Mouse (Mus musculus): Measurements from ENCODE around the gene Tmem131l. TPM values are rescaled to one million over a fixed set of nuclear protein-coding genes. Genes with fewer than 3 reads are reported as not detected.
A peak's percentile ranks its signal among the peaks of the same experiment; 100 is the strongest.

Tmem131l gene
- polyA plus RNA-seq, 1 experiment from 2014 or later = 43.0 TPM

- H3K27me3 ChIP-seq (replicated peaks) = no peaks in the 10 kb centered on the region
- H3K4me2 ChIP-seq = no peak overlapping the region
- ATAC-seq (ENCODE audit: low FRiP score) = no peak
- H3K4me1 ChIP-seq = peaks cover 48% of the 10 kb centered on the region
- no peak overlapping the region for H3K4me3 ChIP-seq (replicated peaks)
- H3K36me3 ChIP-seq = no peaks in the 10 kb centered on the region
- H3K9ac ChIP-seq (replicated peaks) = no peak overlapping the region
- H3K27ac ChIP-seq (replicated peaks) = 0 out of 2 replicates have a peak overlapping the region, but pooled peaks have one; percentile 11
- H3K9me3 ChIP-seq (replicated peaks) = no peaks in the 10 kb centered on the region
- 32% methylated on average over 6 of the region's 6 CpGs for WGBS
Observed at GRCm38 (mm10) chr3:83985426-83985825, 54.5 kb downstream of the Tmem131l start.

DNA sequence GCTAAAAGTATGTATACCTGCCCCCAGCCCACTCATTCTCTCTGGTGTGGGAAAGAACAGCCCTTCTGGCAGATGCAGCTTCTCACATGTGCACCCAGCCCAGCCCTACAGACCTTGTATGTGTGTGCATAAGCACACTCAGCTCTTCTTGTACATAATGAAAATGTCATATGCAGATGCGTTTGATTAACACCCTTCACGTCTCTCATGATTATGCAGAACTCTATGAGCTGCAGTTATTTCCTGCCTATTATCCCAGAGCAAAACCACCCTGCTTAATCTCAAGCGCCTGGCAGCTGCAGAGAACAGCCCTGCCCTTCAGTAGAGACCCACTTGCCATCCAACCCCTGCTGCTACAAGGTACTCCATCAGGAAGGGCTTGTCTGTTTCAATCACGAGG lies 55.6 kb downstream of the Tmem131l start:
- no peak overlapping the region for H3K9ac ChIP-seq (replicated peaks)
- 43% methylated on average over 4 of the region's 4 CpGs for WGBS
- ATAC-seq (ENCODE audit: low FRiP score) = no peak
- H3K27me3 ChIP-seq (replicated peaks) = no peaks in the 10 kb centered on the region
- no peak overlapping the region; the same call in 1 of the 2 replicates for H3K27ac ChIP-seq (replicated peaks)
- H3K9me3 ChIP-seq (replicated peaks) = no peaks in the 10 kb centered on the region
- H3K4me2 ChIP-seq = no peak overlapping the region
- no peak overlapping the region for H3K4me3 ChIP-seq (replicated peaks)
- no peaks in the 10 kb centered on the region for H3K36me3 ChIP-seq
- H3K4me1 ChIP-seq = peaks cover 59% of the 10 kb centered on the region

DNA sequence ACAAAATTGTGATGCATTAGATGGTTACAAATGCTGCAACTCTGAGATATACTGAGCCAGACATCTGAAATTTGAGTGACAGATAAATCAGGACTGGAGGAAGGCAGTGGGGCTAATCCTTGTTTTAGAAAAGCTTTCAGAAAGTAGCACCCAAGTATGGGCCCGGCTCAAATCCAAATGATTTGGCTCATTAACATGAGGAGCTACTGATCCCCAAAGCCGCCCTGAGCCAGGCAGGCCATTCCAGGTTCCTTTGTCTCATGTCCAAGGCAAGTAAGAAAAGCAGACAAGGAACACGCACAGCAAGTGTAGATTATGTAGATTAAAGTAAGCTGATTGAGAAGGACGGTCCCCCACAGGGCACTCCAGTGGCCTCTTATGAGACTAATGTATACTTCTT lies 57.2 kb downstream of the Tmem131l start:
- Histone ChIP-seq H3K4me3 (replicated peaks) (no peak overlapping the region), H3K9me3 (replicated peaks) (no peaks in the 10 kb centered on the region), H3K27me3 (replicated peaks) (no peaks in the 10 kb centered on the region), H3K27ac (replicated peaks) (no peak overlapping the region), H3K4me2 (no peak overlapping the region), H3K4me1 (peaks cover 71% of the 10 kb centered on the region), H3K9ac (replicated peaks) (no peak overlapping the region), H3K36me3 (no peaks in the 10 kb centered on the region)
- no peak for ATAC-seq (ENCODE audit: low FRiP score)
- WGBS = 59% methylated on average over 4 of the region's 4 CpGs

DNA sequence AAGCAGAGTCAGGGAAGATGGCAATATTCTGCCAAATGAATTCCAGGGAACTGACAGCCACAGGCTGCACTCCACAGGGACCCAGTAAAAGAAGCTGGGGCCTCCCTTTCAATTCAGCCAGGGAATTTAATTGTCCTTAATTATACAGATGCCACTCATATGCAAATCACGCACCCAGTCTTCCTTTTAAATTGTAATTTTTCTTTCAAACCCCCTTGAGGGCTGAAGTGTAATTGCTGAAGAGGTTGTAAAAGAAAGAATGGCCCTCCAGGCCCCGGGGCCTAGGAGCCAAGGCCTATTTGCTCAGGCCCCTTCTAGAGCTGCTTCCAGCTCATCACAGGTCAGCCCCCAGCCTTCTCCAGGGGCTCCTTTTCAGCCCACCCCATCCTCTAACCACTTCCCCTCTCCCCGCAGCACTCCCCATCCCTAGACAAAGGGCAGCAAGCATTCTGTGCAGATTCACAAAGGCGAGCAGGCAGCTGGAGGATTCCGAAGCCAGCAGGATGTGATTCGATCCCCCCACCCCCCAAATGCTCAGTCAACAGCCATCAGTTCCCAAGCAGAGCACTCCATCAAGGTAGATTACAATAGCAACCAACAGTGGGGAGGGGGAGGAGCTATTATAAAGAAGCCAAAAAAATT lies 59.6 kb downstream of the Tmem131l start:
- Histone ChIP-seq H3K4me1 (peaks cover 59% of the 10 kb centered on the region), H3K4me2 (peak overlapping the region; percentile 32), H3K9me3 (replicated peaks) (no peaks in the 10 kb centered on the region), H3K4me3 (replicated peaks) (no peak overlapping the region), H3K27ac (replicated peaks) (peak overlapping the region; percentile 84), H3K27me3 (replicated peaks) (no peaks in the 10 kb centered on the region), H3K36me3 (no peaks in the 10 kb centered on the region), H3K9ac (replicated peaks) (0 out of 2 replicates have a peak overlapping the region, but pooled peaks have one; percentile 14)
- peak; percentile 74 for ATAC-seq (ENCODE audit: low FRiP score)
- WGBS = 4% methylated on average over 6 of the region's 6 CpGs

- H3K36me3 ChIP-seq = no peaks in the 10 kb centered on the region
- H3K27me3 ChIP-seq (replicated peaks) = no peaks in the 10 kb centered on the region
- H3K4me1 ChIP-seq = peaks cover 54% of the 10 kb centered on the region
- no peaks in the 10 kb centered on the region for H3K9me3 ChIP-seq (replicated peaks)
- H3K27ac ChIP-seq (replicated peaks) = no peak overlapping the region; the same call in 1 of the 2 replicates
- H3K9ac ChIP-seq (replicated peaks) = no peak overlapping the region
- 74% methylated on average over 4 of the region's 4 CpGs for WGBS
- no peak overlapping the region for H3K4me2 ChIP-seq
- no peak overlapping the region for H3K4me3 ChIP-seq (replicated peaks)
- no peak for ATAC-seq (ENCODE audit: low FRiP score)
Observed at GRCm38 (mm10) chr3:83978497-83979410, 61.2 kb downstream of the Tmem131l start.

DNA sequence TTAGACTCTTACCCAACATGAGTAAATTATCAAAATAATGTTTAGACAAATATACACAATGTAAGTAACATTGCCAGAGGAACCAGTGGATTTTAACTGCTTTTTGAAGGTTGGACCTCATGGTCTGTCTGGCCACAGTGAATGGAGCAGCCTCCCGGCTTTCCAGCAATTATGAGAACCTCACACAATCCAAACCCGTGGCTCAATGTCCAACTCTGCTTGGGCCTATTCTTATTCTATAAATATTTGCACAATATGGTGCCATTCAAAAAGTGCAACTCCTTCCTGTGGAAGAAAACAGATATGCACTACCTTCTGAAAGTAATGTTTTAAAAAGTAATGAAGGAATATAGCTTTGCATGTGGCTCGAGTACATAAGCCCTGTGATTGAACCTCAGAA lies 62.2 kb downstream of the Tmem131l start:
- 73% methylated on average over 3 of the region's 3 CpGs for WGBS
- ATAC-seq (ENCODE audit: low FRiP score) = no peak
- Histone ChIP-seq H3K4me1 (peaks cover 60% of the 10 kb centered on the region), H3K9me3 (replicated peaks) (no peaks in the 10 kb centered on the region), H3K4me2 (no peak overlapping the region), H3K27ac (replicated peaks) (no peak overlapping the region), H3K27me3 (replicated peaks) (no peaks in the 10 kb centered on the region), H3K4me3 (replicated peaks) (no peak overlapping the region), H3K9ac (replicated peaks) (no peak overlapping the region), H3K36me3 (no peaks in the 10 kb centered on the region)

- ATAC-seq (ENCODE audit: low FRiP score) = no peak
- Histone ChIP-seq H3K9ac (replicated peaks) (no peak overlapping the region), H3K9me3 (replicated peaks) (no peaks in the 10 kb centered on the region), H3K4me3 (replicated peaks) (no peak overlapping the region), H3K27me3 (replicated peaks) (no peaks in the 10 kb centered on the region), H3K27ac (replicated peaks) (no peak overlapping the region), H3K4me1 (peaks cover 58% of the 10 kb centered on the region), H3K36me3 (no peaks in the 10 kb centered on the region), H3K4me2 (no peak overlapping the region)
- whole genome bisulfite sequencing = 74% methylated on average over 3 of the region's 3 CpGs
Observed at GRCm38 (mm10) chr3:83976161-83976560, 63.8 kb downstream of the Tmem131l start.

DNA sequence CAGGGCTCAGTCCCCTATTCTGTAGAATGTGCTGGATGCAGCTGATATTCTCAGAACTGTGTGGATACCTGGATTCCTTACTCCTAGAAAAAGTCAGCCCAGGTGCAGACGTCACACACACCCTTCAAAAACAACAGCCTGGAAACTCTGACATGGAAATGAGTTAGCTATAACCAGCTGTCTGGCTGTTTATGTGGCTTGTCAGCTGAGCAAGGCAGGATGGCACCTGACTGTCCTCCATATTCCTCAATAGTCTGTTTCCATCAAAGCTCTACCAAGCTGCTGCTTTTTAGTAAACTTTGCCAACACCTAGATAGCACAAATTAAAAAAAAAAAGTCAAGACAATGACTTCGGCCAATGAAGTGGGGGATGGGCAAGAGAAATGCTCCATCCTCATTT lies 66.6 kb downstream of the Tmem131l start:
- H3K36me3 ChIP-seq = no peaks in the 10 kb centered on the region
- 53% methylated on average over 2 of the region's 2 CpGs for WGBS
- no peak overlapping the region for H3K4me3 ChIP-seq (replicated peaks)
- H3K9me3 ChIP-seq (replicated peaks) = no peaks in the 10 kb centered on the region
- H3K4me1 ChIP-seq = peaks cover 35% of the 10 kb centered on the region
- no peak overlapping the region for H3K9ac ChIP-seq (replicated peaks)
- ATAC-seq (ENCODE audit: low FRiP score) = no peak
- no peak overlapping the region for H3K4me2 ChIP-seq
- no peaks in the 10 kb centered on the region for H3K27me3 ChIP-seq (replicated peaks)
- no peak overlapping the region for H3K27ac ChIP-seq (replicated peaks)

GRCm38 (mm10) chr3:83970629-83971028 lies 69.3 kb downstream of the Tmem131l start:
- Histone ChIP-seq H3K4me3 (replicated peaks) (no peak overlapping the region), H3K4me2 (no peak overlapping the region), H3K36me3 (no peaks in the 10 kb centered on the region), H3K27ac (replicated peaks) (no peak overlapping the region), H3K4me1 (peaks cover 24% of the 10 kb centered on the region), H3K9me3 (replicated peaks) (no peaks in the 10 kb centered on the region), H3K9ac (replicated peaks) (no peak overlapping the region), H3K27me3 (replicated peaks) (no peaks in the 10 kb centered on the region)
- WGBS = 40% methylated on average over 1 of the region's 1 CpGs
- no peak for ATAC-seq (ENCODE audit: low FRiP score)

- H3K4me1 ChIP-seq = peaks cover 19% of the 10 kb centered on the region
- no peaks in the 10 kb centered on the region for H3K27me3 ChIP-seq (replicated peaks)
- 92% methylated on average over 4 of the region's 4 CpGs for WGBS
- H3K27ac ChIP-seq (replicated peaks) = no peak overlapping the region
- no peak overlapping the region for H3K4me2 ChIP-seq
- no peak for ATAC-seq (ENCODE audit: low FRiP score)
- no peak overlapping the region for H3K9ac ChIP-seq (replicated peaks)
- H3K36me3 ChIP-seq = no peaks in the 10 kb centered on the region
- no peak overlapping the region for H3K4me3 ChIP-seq (replicated peaks)
- H3K9me3 ChIP-seq (replicated peaks) = no peaks in the 10 kb centered on the region
Observed at GRCm38 (mm10) chr3:83969081-83969480, 70.9 kb downstream of the Tmem131l start.

- no peak for ATAC-seq (ENCODE audit: low FRiP score)
- Histone ChIP-seq H3K27ac (replicated peaks) (no peak overlapping the region), H3K36me3 (no peaks in the 10 kb centered on the region), H3K4me3 (replicated peaks) (no peak overlapping the region), H3K27me3 (replicated peaks) (no peaks in the 10 kb centered on the region), H3K9me3 (replicated peaks) (no peaks in the 10 kb centered on the region), H3K4me1 (peaks cover 10% of the 10 kb centered on the region; the same call in 1 of the 2 replicates), H3K4me2 (no peak overlapping the region), H3K9ac (replicated peaks) (no peak overlapping the region)
- 70% methylated on average over 3 of the region's 3 CpGs for WGBS
Observed at GRCm38 (mm10) chr3:83967791-83968190, 72.2 kb downstream of the Tmem131l start.

- ATAC-seq (ENCODE audit: low FRiP score) = no peak
- H3K4me2 ChIP-seq = no peak overlapping the region
- H3K9me3 ChIP-seq (replicated peaks) = no peaks in the 10 kb centered on the region
- peaks cover 5% of the 10 kb centered on the region for H3K36me3 ChIP-seq
- no peaks in the 10 kb centered on the region; the same call in none of the 2 replicates for H3K4me1 ChIP-seq
- no peak overlapping the region for H3K27ac ChIP-seq (replicated peaks)
- H3K9ac ChIP-seq (replicated peaks) = no peak overlapping the region
- no peak overlapping the region for H3K4me3 ChIP-seq (replicated peaks)
- no peaks in the 10 kb centered on the region for H3K27me3 ChIP-seq (replicated peaks)
- 78% methylated on average over 2 of the region's 2 CpGs for WGBS
Observed at GRCm38 (mm10) chr3:83965333-83965732, 74.6 kb downstream of the Tmem131l start.
